Comparison of ENCODE assay signal across 21 mouse cellular contexts in the genomic region with DNA sequence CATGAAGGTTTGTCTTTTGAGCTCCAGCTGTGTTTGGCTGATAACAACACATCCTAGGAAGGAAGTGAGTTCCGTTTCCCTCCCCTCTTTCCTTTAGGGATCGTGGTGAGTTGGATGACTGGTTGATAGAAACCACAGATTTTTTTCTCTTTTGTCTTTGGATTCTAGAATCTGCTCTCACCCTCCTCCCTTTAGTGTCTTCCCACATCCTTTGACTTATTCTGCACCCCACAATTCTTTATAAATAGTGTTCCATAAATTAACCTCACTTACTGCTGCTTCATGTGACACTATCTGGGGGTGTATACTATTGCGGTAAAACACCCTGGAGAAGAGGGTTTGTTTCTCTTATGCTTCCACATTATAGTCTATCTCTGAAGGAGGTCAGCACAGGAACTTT.
"Had no signal": no experiment of that assay in that cellular context is flagged by ENCODE, and none has a peak within 500 bp of the region (broad histone marks: within the 10 kb centered on the region; RNA-seq: fewer than 3 reads in every experiment).

No protein-coding gene starts in this region.

- H3K9me3 ChIP-seq: liver, embryonic 15.5 days; lung, embryonic 15.5 days; midbrain, embryonic 12.5 days; neural tube, embryonic 13.5 days; neural tube, embryonic 15.5 days; stomach, embryonic 15.5 days had no signal

- H3K36me3 ChIP-seq: liver, embryonic 15.5 days; lung, embryonic 15.5 days; midbrain, embryonic 12.5 days; neural tube, embryonic 13.5 days; neural tube, embryonic 15.5 days; stomach, embryonic 15.5 days had no signal

- H3K4me1 ChIP-seq: liver, embryonic 15.5 days; lung, embryonic 15.5 days; megakaryocyte, embryonic 14.5 days; midbrain, embryonic 12.5 days; neural tube, embryonic 13.5 days; neural tube, embryonic 15.5 days; stomach, embryonic 15.5 days had no signal

- ATAC-seq: liver, postnatal 0 days; lung, postnatal 0 days; midbrain, embryonic 16.5 days had no signal

- H3K27me3 ChIP-seq: liver, embryonic 15.5 days; lung, embryonic 15.5 days; megakaryocyte, embryonic 14.5 days; midbrain, embryonic 12.5 days; neural tube, embryonic 13.5 days; neural tube, embryonic 15.5 days; stomach, embryonic 15.5 days had no signal

- H3K4me2 ChIP-seq: liver, embryonic 15.5 days; lung, embryonic 15.5 days; midbrain, embryonic 12.5 days; neural tube, embryonic 13.5 days; neural tube, embryonic 15.5 days; stomach, embryonic 15.5 days had no signal

- H3K4me3 ChIP-seq: liver, embryonic 15.5 days; lung, embryonic 15.5 days; megakaryocyte, embryonic 14.5 days; midbrain, embryonic 12.5 days; myocyte; neural tube, embryonic 13.5 days; neural tube, embryonic 15.5 days; stomach, embryonic 15.5 days had no signal

- DNase-seq: liver, postnatal 0 days; lung, adult 2 months; lung, postnatal 14 days; lung, postnatal 36 days; midbrain, embryonic 14.5 days; right cerebral cortex, postnatal 14 days; thymus, adult 18-20 months; thymus, postnatal 14 days; thymus, postnatal 36 days had no signal

- H3K27ac ChIP-seq: liver, embryonic 15.5 days; lung, embryonic 15.5 days; macrophage; midbrain, embryonic 12.5 days; neural tube, embryonic 13.5 days; neural tube, embryonic 15.5 days; stomach, embryonic 15.5 days; stomach, postnatal 0 days had no signal

- H3K9ac ChIP-seq: liver, embryonic 15.5 days; liver, postnatal 0 days; lung, embryonic 15.5 days; midbrain, embryonic 12.5 days; neural tube, embryonic 13.5 days; neural tube, embryonic 15.5 days; stomach, embryonic 15.5 days had no signal
